8 mouse cellular contexts compared by ENCODE assay signal in the genomic region with DNA sequence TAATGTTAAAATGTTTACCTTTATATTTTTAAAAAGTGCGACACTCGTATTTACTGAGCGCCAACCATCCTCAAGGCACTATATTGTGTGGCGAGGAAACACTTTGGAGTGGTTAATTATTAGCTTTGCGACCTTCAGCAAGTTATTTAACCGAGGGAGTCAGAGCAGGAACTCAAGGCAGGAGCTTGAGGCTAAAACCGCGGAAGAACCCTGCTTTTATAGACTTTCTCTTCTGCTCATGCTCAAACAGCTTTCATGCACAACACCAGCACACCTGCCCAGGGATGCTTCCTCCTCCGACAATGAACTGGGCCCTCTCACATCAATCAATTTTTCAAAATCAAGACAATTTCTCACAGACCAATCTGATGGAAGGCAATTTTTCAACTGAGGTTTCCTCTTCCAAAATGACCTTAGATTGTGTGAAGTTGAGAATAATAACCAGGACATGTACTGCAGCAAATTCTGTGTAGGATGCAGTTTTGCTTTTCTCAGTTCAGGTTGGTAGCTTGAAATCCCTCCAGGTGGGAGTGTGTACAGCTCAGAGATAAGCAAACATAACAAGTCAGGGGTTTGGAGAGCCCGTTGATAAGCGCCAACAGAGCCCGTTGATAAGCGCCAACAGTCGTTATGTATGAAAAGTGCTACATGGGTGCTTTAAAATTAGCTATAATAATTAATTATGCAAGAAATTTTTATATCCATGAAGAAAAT. TPM values are rescaled to one million over a fixed set of nuclear protein-coding genes. Genes with fewer than 3 reads are reported as not detected.
DNase-seq lines count a peak whose midpoint lies in the region; ATAC-seq lines count a peak whose summit lies in the region.

No protein-coding gene starts in this region.

- peak overlapping the region; percentile 77 for H3K4me2 ChIP-seq in embryonic facial prominence, embryonic 15.5 days (replicated peaks)
- peak overlapping the region; percentile 71 for H3K4me2 ChIP-seq in intestine, embryonic 15.5 days (replicated peaks)
- H3K4me2 ChIP-seq in liver, embryonic 16.5 days (ENCODE audit: low read depth, low read length), result peak overlapping the region; percentile 88
- peak overlapping the region; percentile 59 for H3K4me2 ChIP-seq in stomach, embryonic 16.5 days (ENCODE audit: low read depth, low read length)

- H3K4me1 ChIP-seq in embryonic facial prominence, embryonic 15.5 days, result peaks cover 12% of the 10 kb centered on the region
- peaks cover 8% of the 10 kb centered on the region for H3K4me1 ChIP-seq in intestine, embryonic 15.5 days (replicated peaks)
- peaks cover 15% of the 10 kb centered on the region for H3K4me1 ChIP-seq in liver, embryonic 16.5 days (ENCODE audit: control insufficient read depth, low read depth, low read length)
- H3K4me1 ChIP-seq in stomach, embryonic 16.5 days (ENCODE audit: control insufficient read depth, insufficient read depth, low read length), result peaks cover 6% of the 10 kb centered on the region; the same call in 1 of the 2 replicates

- 34% methylated on average over 14 of the region's 14 CpGs for WGBS in embryonic facial prominence, embryonic 15.5 days
- 22% methylated on average over 14 of the region's 14 CpGs for WGBS in intestine, embryonic 15.5 days
- 8% methylated on average over 14 of the region's 14 CpGs for WGBS in liver, embryonic 16.5 days (ENCODE audit: insufficient replicate concordance)
- 19% methylated on average over 14 of the region's 14 CpGs for WGBS in stomach, embryonic 16.5 days

- H3K27ac ChIP-seq in embryonic facial prominence, embryonic 15.5 days (replicated peaks), result peak overlapping the region; percentile 8; the same call in 1 of the 2 replicates
- peak overlapping the region; percentile 74 for H3K27ac ChIP-seq in intestine, embryonic 15.5 days
- H3K27ac ChIP-seq in liver, embryonic 16.5 days (ENCODE audit: low read length), result peak overlapping the region; percentile 84
- H3K27ac ChIP-seq in stomach, embryonic 16.5 days (ENCODE audit: low read length), result peak overlapping the region; percentile 88

- H3K27me3 ChIP-seq in embryonic facial prominence, embryonic 15.5 days, result no peaks in the 10 kb centered on the region
- no peaks in the 10 kb centered on the region for H3K27me3 ChIP-seq in intestine, embryonic 15.5 days (replicated peaks)
- H3K27me3 ChIP-seq in liver, embryonic 16.5 days (ENCODE audit: control insufficient read depth, insufficient read depth, low read depth, low read length), result no peaks in the 10 kb centered on the region
- H3K27me3 ChIP-seq in stomach, embryonic 16.5 days (ENCODE audit: control insufficient read depth, insufficient read depth, low read length), result no peaks in the 10 kb centered on the region

- no peaks in the 10 kb centered on the region for H3K36me3 ChIP-seq in embryonic facial prominence, embryonic 15.5 days
- H3K36me3 ChIP-seq in intestine, embryonic 15.5 days, result no peaks in the 10 kb centered on the region
- no peaks in the 10 kb centered on the region for H3K36me3 ChIP-seq in liver, embryonic 16.5 days (ENCODE audit: control insufficient read depth, insufficient read depth)
- H3K36me3 ChIP-seq in stomach, embryonic 16.5 days (ENCODE audit: control insufficient read depth, insufficient read depth, low read length), result no peaks in the 10 kb centered on the region

- peak; percentile 51; the same call in 1 of the 2 replicates for ATAC-seq in frontal cortex, adult (ENCODE audit: low TSS enrichment)
- no peak for ATAC-seq in embryonic facial prominence, embryonic 15.5 days (ENCODE audit: insufficient number of reproducible peaks, low FRiP score, low TSS enrichment, low read depth)
- peak; percentile 93 for ATAC-seq in intestine, embryonic 15.5 days
- peak; percentile 49 for ATAC-seq in liver, embryonic 16.5 days (ENCODE audit: low read depth)
- ATAC-seq in stomach, embryonic 16.5 days (ENCODE audit: insufficient read depth, low FRiP score), result peak; percentile 83

- no peaks in the 10 kb centered on the region for H3K9me3 ChIP-seq in embryonic facial prominence, embryonic 15.5 days (replicated peaks)
- H3K9me3 ChIP-seq in intestine, embryonic 15.5 days, result no peaks in the 10 kb centered on the region
- no peaks in the 10 kb centered on the region for H3K9me3 ChIP-seq in liver, embryonic 16.5 days (replicated peaks; ENCODE audit: control insufficient read depth, low read length)
- H3K9me3 ChIP-seq in stomach, embryonic 16.5 days (replicated peaks; ENCODE audit: control insufficient read depth, low read length), result no peaks in the 10 kb centered on the region

- no peak for DNase-seq in frontal cortex, postnatal 25 days (ENCODE audit: low spot score in 2 of 2)
- peak; percentile 9 for DNase-seq in ES-CJ7 (ENCODE audit: low read depth, low spot score)
- no peak for DNase-seq in gastrocnemius, adult 18-20 months (ENCODE audit: low spot score)

- peak overlapping the region; percentile 87 for H3K4me3 ChIP-seq in embryonic facial prominence, embryonic 15.5 days (replicated peaks)
- H3K4me3 ChIP-seq in intestine, embryonic 15.5 days (replicated peaks), result peak overlapping the region; percentile 67
- H3K4me3 ChIP-seq in liver, embryonic 16.5 days (ENCODE audit: low read depth, low read length), result peak overlapping the region; percentile 68
- peak overlapping the region; percentile 92 for H3K4me3 ChIP-seq in stomach, embryonic 16.5 days (replicated peaks; ENCODE audit: low read length)

- peak overlapping the region; percentile 4; the same call in 1 of the 2 replicates for H3K9ac ChIP-seq in embryonic facial prominence, embryonic 15.5 days
- peak overlapping the region; percentile 23; the same call in 1 of the 2 replicates for H3K9ac ChIP-seq in intestine, embryonic 15.5 days
- peak overlapping the region; percentile 61 for H3K9ac ChIP-seq in liver, embryonic 16.5 days (ENCODE audit: low read depth, low read length)
- H3K9ac ChIP-seq in stomach, embryonic 16.5 days (ENCODE audit: low read length), result peak overlapping the region; percentile 56

RNA-seq across cellular contexts. Expression of gene Pigu, which starts 0.6 kb away (rescaled TPM):
- 40.6 and 44.9 TPM in 2 replicates for polyA plus RNA-seq in embryonic facial prominence, embryonic 15.5 days (2015; fragmentation: Nextera tagmentation; extraction: Ambion mirVana)
- polyA plus RNA-seq in intestine, embryonic 15.5 days (2015; fragmentation: Nextera tagmentation; extraction: Ambion mirVana), result 57.1 and 60.1 TPM in 2 replicates
- polyA plus RNA-seq in liver, embryonic 16.5 days (2015; fragmentation: Nextera tagmentation; extraction: Ambion mirVana), result 20.6 and 22.1 TPM in 2 replicates
- polyA plus RNA-seq in stomach, embryonic 16.5 days (2015; fragmentation: Nextera tagmentation; extraction: Ambion mirVana), result 54.0 and 63.8 TPM in 2 replicates
- 10 to 100 TPM; 22.4 to 25.1 TPM for total RNA-seq in gastrocnemius, adult 18-20 months (2021)

RNA-seq across cellular contexts. Expression of gene Trp53inp2, which starts 23.0 kb away (rescaled TPM):
- 22.8 and 26.0 TPM in 2 replicates for polyA plus RNA-seq in embryonic facial prominence, embryonic 15.5 days (2015; fragmentation: Nextera tagmentation; extraction: Ambion mirVana)
- polyA plus RNA-seq in intestine, embryonic 15.5 days (2015; fragmentation: Nextera tagmentation; extraction: Ambion mirVana), result 18.4 and 19.1 TPM in 2 replicates
- 4.4 and 5.7 TPM in 2 replicates for polyA plus RNA-seq in liver, embryonic 16.5 days (2015; fragmentation: Nextera tagmentation; extraction: Ambion mirVana)
- polyA plus RNA-seq in stomach, embryonic 16.5 days (2015; fragmentation: Nextera tagmentation; extraction: Ambion mirVana), result 34.0 and 49.9 TPM in 2 replicates
- 100 to 1,000 TPM; 307 to 321 TPM for total RNA-seq in gastrocnemius, adult 18-20 months (2021)

Comparison
In these comparisons a context has a peak if more than half of its experiments do, and no peak if none do; other contexts are left out.
1. H3K27ac ChIP-seq: peak in every context shown above with its lines; median percentile 88 in stomach, embryonic 16.5 days; 84 in liver, embryonic 16.5 days; 74 in intestine, embryonic 15.5 days; 8 in embryonic facial prominence, embryonic 15.5 days.
2. H3K9ac ChIP-seq: peak in every context shown above with its lines; median percentile 61 in liver, embryonic 16.5 days; 56 in stomach, embryonic 16.5 days; 23 in intestine, embryonic 15.5 days; 4 in embryonic facial prominence, embryonic 15.5 days.